Mouse (Mus musculus): ENCODE measurements around the gene Timm10. TPM values are rescaled to one million over a fixed set of nuclear protein-coding genes. Genes with fewer than 3 reads are reported as not detected.
A peak's percentile ranks its signal among the peaks of the same experiment; 100 is the strongest.

The Timm10 gene
- polyA plus RNA-seq, 1 experiment from 2014 or later: 69.5 TPM

DNA sequence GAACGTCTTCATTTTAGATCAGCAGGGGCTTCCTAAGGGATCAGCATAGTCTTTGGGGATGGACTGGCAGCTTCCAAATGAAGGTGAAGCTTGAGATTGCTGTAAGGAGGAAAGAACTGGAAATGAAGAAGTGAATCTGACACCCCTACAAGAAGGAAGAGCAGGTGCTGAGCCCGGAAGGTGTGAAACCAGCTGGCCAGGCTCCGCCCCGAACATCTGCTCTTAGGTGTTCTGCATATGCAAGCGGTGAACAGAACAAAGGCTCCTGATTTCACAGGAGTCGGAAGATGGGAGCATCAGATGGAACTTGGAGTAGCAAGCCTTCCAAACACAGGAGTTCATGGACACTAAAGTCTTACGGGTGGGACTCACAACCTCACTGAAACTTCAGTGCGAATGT, 10.3 kb downstream of the Timm10 start:
- H3K4me2 ChIP-seq (ENCODE audit: low read length): no peak overlapping the region
- no peak overlapping the region for H3K27ac ChIP-seq (ENCODE audit: low read length)
- H3K9me3 ChIP-seq (ENCODE audit: control insufficient read depth, low read length): no peaks in the 10 kb centered on the region
- H3K9ac ChIP-seq (replicated peaks; ENCODE audit: low read depth, low read length): no peak overlapping the region
- no peak overlapping the region for H3K4me3 ChIP-seq (replicated peaks; ENCODE audit: low read length)
- peaks cover 24% of the 10 kb centered on the region for H3K27me3 ChIP-seq (replicated peaks; ENCODE audit: control insufficient read depth, insufficient read depth, low read length)
- H3K4me1 ChIP-seq (replicated peaks; ENCODE audit: control insufficient read depth, insufficient read depth, low read length): peaks cover 17% of the 10 kb centered on the region
- 65% methylated on average over 8 of the region's 8 CpGs for WGBS
- no peak for ATAC-seq
- H3K36me3 ChIP-seq (ENCODE audit: control insufficient read depth, insufficient read depth): no peaks in the 10 kb centered on the region

DNA sequence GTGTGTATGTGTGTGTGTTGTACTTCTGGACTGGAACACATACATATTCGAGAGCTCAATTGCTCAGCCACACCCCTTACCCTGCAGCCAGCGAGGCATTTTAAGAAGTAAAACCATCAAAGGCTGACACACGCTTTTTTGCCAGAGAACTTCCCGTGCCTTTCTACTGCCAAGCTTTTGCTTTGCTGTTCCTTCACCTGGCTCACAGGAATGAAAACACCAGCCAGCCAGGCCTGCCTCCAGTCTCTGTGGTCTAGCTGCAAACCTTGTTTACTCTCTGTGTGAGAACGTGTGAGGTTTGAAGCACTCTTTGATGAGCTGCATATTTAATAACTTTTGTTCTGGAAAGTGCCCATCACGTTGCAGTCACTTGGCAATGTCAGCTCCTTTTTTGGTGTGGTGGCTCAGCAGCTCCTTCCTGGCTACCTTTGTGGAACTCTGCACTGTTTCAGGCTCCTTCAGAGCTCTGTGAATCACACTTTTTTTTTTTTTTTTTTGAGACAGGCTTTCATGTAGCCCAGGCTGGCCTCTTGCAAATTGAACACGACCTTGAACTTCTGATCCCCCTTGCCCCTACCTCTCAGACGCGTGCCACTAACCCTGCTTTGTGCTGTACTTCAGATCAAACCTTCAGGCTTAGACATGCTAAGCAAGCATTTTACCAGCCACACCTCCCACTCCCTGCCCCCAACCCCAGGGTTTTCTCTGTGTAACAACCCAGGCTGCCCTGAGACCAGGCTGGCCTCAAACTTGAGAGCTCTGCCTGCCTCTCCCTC, 11.2 kb downstream of the Timm10 start:
- 23% methylated on average over 9 of the region's 9 CpGs for WGBS
- ATAC-seq: no peak
- peaks cover 16% of the 10 kb centered on the region for H3K4me1 ChIP-seq (replicated peaks; ENCODE audit: control insufficient read depth, insufficient read depth, low read length)
- H3K9ac ChIP-seq (replicated peaks; ENCODE audit: low read depth, low read length): no peak overlapping the region
- no peak overlapping the region for H3K4me2 ChIP-seq (ENCODE audit: low read length)
- H3K27ac ChIP-seq (ENCODE audit: low read length): no peak overlapping the region
- no peaks in the 10 kb centered on the region for H3K36me3 ChIP-seq (ENCODE audit: control insufficient read depth, insufficient read depth)
- peaks cover 24% of the 10 kb centered on the region for H3K27me3 ChIP-seq (replicated peaks; ENCODE audit: control insufficient read depth, insufficient read depth, low read length)
- H3K4me3 ChIP-seq (replicated peaks; ENCODE audit: low read length): no peak overlapping the region
- no peaks in the 10 kb centered on the region for H3K9me3 ChIP-seq (ENCODE audit: control insufficient read depth, low read length)

DNA sequence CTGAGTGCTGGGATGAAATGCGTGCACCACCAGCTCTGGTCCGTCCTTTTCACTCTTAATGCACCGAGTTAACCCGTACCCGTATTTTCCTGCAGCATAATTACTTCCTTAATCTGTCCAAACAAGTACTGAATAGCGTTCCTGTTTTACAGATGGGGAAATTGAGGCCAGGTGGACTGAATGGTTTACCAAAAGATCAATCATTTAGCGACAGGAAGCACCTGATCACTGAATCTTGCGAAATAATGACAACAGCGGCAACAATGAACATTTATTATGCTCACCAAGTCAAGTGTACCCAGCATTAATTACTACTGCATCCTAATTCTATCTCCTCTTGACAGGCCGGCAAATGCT, 11.8 kb downstream of the Timm10 start, which contains the start of gene Slc43a1:
TSS of gene Slc43a1 (plus strand) at position 258 of the 357 bp plus-strand sequence.
- 9% methylated on average over 10 of the region's 10 CpGs for WGBS

DNA sequence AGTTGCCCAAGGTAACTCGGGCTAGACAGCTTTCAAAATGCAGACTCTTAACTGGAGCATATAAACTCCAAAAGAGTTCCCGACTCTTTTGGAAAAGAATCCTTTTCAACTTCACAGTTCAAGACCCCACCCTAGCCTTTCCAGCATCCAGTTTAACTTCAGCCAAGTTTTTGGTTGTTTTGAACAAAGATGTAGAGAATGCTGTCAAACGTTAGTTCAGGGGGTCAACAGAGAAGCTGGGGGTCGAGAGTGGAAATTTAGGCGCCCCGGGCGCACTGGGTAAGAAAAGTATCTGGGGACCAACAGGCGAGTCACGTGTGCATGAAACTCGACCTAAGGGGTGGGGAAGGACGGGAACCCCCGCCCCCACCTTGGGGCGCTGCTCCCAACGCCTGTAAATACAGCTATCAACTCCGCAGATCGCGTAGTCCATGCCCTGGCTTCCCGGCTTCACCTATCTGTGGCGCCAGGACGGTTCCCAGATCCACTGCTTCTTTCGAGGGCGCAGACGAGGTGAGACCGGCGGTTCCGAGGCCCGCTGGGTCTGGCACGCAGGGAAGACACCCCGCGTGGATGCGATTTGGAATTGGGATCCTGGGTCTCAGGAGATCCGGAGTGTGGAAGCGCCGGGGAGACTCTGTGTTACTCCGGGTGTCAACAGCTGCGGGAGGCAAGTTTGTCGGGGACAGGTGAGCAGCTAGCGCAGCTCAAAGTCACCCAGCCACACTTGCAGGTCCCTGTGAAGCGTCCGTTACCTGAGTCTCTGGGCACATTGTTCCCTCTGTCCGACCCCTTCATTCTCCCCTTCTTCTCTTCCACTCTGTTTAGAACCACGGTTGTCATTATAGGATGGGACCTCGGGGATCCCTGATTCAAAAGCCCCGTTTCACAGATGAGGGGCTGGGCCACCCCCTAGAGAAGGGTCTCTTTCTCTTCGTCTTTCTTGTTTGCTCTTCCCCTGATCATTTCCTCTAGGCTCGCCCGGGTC, 12.5 kb downstream of the Timm10 start:
- Histone ChIP-seq H3K27me3 (replicated peaks; ENCODE audit: control insufficient read depth, insufficient read depth, low read length) (peaks cover 24% of the 10 kb centered on the region), H3K9ac (replicated peaks; ENCODE audit: low read depth, low read length) (peak overlapping the region; percentile 46), H3K9me3 (ENCODE audit: control insufficient read depth, low read length) (no peaks in the 10 kb centered on the region), H3K4me2 (ENCODE audit: low read length) (peak overlapping the region; percentile 83), H3K4me3 (replicated peaks; ENCODE audit: low read length) (peak overlapping the region; percentile 49), H3K4me1 (replicated peaks; ENCODE audit: control insufficient read depth, insufficient read depth, low read length) (peaks cover 16% of the 10 kb centered on the region), H3K36me3 (ENCODE audit: control insufficient read depth, insufficient read depth) (no peaks in the 10 kb centered on the region), H3K27ac (ENCODE audit: low read length) (no peak overlapping the region)
- peak; percentile 11 for ATAC-seq
- under 1% methylated on average over 47 of the region's 47 CpGs for WGBS

More for the DNA sequence above, 11.8 kb downstream of the Timm10 start, which contains the start of gene Slc43a1:
- Histone ChIP-seq H3K4me2 (ENCODE audit: low read length) (peak within 1 kb of the TSS; percentile 83), H3K4me3 (replicated peaks; ENCODE audit: low read length) (peak within 1 kb of the TSS; percentile 49), H3K36me3 (ENCODE audit: control insufficient read depth, insufficient read depth) (no peaks in the 10 kb centered on the region), H3K9ac (replicated peaks; ENCODE audit: low read depth, low read length) (peak within 1 kb of the TSS; percentile 46), H3K27me3 (replicated peaks; ENCODE audit: control insufficient read depth, insufficient read depth, low read length) (peaks cover 24% of the 10 kb centered on the region), H3K9me3 (ENCODE audit: control insufficient read depth, low read length) (no peaks in the 10 kb centered on the region), H3K4me1 (replicated peaks; ENCODE audit: control insufficient read depth, insufficient read depth, low read length) (peaks cover 16% of the 10 kb centered on the region), H3K27ac (ENCODE audit: low read length) (no peak within 1 kb of the TSS)
- no peak for ATAC-seq

DNA sequence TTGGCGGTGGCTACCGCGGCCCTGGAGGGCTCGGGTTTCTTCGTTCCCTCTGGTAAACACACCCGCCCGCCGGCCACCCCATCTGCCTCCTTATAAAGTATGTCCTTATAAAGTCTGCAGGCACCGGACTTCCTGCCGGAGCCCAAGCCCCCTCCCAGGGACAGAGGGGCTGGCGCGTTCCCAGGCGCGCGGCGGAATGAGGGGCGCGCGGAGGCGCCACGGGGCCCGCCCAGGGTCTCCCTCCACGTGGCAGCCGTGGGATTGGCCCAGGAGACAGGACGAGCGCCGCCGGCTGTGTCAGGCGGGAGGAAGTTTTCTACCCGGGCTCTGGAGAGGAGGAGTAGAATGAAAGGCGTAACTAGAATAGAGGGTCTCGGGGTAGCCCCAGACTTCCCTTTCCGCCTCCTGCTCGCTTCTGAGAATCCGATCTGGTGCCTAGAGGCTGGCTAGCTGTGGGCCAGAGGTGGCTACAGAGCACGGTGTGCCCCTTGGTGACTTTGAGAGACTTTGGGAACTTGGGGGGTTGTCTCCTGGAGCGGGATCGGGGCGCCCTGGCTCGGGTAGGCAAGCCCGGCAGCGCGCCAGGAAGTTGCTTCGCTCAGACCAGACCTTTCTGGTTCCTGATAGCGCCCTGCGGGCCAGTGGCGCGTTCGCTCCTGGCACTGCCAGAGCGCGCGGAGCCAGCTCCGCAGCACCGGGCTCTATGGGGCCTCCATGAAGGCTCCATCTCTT, 13.4 kb downstream of the Timm10 start:
- H3K4me2 ChIP-seq (ENCODE audit: low read length): peak overlapping the region; percentile 83
- H3K9me3 ChIP-seq (ENCODE audit: control insufficient read depth, low read length): no peaks in the 10 kb centered on the region
- H3K4me3 ChIP-seq (replicated peaks; ENCODE audit: low read length): peak overlapping the region; percentile 49
- peak overlapping the region; percentile 46 for H3K9ac ChIP-seq (replicated peaks; ENCODE audit: low read depth, low read length)
- peak; percentile 91 for ATAC-seq
- peaks cover 24% of the 10 kb centered on the region for H3K27me3 ChIP-seq (replicated peaks; ENCODE audit: control insufficient read depth, insufficient read depth, low read length)
- H3K4me1 ChIP-seq (replicated peaks; ENCODE audit: control insufficient read depth, insufficient read depth, low read length): peaks cover 16% of the 10 kb centered on the region
- 0% methylated on average over 54 of the region's 54 CpGs for WGBS
- H3K27ac ChIP-seq (ENCODE audit: low read length): no peak overlapping the region
- H3K36me3 ChIP-seq (ENCODE audit: control insufficient read depth, insufficient read depth): no peaks in the 10 kb centered on the region

DNA sequence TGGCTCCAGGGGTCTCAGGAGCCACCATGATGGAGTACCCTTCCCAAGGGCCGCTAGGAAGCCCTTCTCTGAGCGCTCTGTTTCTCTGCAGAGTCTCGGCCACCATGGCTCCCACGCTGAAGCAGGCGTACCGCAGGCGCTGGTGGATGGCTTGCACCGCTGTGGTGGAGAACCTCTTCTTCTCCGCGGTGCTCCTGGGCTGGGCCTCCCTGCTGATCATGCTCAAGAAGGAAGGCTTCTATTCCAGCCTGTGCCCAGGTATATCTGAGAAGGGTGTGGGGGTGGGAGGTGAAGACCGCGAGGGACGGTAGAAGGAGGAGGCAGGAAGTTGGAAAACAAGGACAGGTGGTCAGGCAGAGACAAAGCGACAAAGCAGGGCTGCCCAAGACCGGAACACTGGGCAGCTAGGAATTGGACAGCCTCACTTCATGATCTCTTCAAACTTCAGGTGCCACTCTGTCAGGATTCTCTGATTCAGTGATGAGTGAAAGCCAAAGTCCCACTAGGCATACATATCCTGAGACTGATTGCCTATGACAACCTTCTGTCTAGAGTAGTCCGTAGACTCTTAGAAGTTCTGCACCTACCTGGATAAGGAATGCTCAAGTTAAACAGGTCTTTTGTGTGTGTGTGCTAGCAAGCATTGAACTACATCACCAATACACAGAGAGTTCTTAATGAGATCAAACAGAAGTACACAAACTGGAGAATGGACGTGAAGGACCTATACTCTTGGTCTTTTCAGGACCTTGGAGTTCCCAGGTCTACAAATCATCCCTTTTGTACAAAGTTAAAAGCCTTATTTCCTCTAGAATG, 14.2 kb downstream of the Timm10 start:
- ATAC-seq: no peak
- no peaks in the 10 kb centered on the region for H3K9me3 ChIP-seq (ENCODE audit: control insufficient read depth, low read length)
- peaks cover 16% of the 10 kb centered on the region for H3K4me1 ChIP-seq (replicated peaks; ENCODE audit: control insufficient read depth, insufficient read depth, low read length)
- H3K4me3 ChIP-seq (replicated peaks; ENCODE audit: low read length): peak overlapping the region; percentile 49
- H3K36me3 ChIP-seq (ENCODE audit: control insufficient read depth, insufficient read depth): no peaks in the 10 kb centered on the region
- H3K9ac ChIP-seq (replicated peaks; ENCODE audit: low read depth, low read length): peak overlapping the region; percentile 46
- H3K4me2 ChIP-seq (ENCODE audit: low read length): peak overlapping the region; percentile 83
- H3K27ac ChIP-seq (ENCODE audit: low read length): no peak overlapping the region
- WGBS: 6% methylated on average over 17 of the region's 17 CpGs
- H3K27me3 ChIP-seq (replicated peaks; ENCODE audit: control insufficient read depth, insufficient read depth, low read length): peaks cover 24% of the 10 kb centered on the region

DNA sequence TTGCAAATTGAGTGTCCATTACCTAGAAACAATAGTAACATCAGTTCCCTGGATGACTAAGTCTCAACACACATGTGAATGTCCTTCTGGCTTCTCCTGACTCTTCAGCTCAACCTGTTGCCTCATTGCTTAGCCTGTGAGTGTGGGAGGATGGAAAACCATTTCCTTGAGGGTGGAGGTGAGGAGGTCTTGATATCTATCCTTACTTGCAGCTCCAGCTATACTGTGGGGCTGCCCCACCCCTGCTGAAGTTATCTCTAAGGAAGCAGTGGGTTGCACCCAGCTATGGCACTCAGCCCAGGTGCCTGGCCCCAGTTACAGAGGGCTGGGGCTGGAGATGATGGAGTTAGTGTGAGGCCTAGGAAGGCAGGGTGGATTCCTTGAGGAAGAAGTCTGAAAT, 15.1 kb downstream of the Timm10 start:
- no peaks in the 10 kb centered on the region for H3K36me3 ChIP-seq (ENCODE audit: control insufficient read depth, insufficient read depth)
- no peak for ATAC-seq
- no peak overlapping the region for H3K4me2 ChIP-seq (ENCODE audit: low read length)
- peaks cover 24% of the 10 kb centered on the region for H3K27me3 ChIP-seq (replicated peaks; ENCODE audit: control insufficient read depth, insufficient read depth, low read length)
- H3K9me3 ChIP-seq (ENCODE audit: control insufficient read depth, low read length): no peaks in the 10 kb centered on the region
- H3K4me3 ChIP-seq (replicated peaks; ENCODE audit: low read length): no peak overlapping the region
- no peak overlapping the region for H3K9ac ChIP-seq (replicated peaks; ENCODE audit: low read depth, low read length)
- H3K27ac ChIP-seq (ENCODE audit: low read length): no peak overlapping the region
- peaks cover 16% of the 10 kb centered on the region for H3K4me1 ChIP-seq (replicated peaks; ENCODE audit: control insufficient read depth, insufficient read depth, low read length)

DNA sequence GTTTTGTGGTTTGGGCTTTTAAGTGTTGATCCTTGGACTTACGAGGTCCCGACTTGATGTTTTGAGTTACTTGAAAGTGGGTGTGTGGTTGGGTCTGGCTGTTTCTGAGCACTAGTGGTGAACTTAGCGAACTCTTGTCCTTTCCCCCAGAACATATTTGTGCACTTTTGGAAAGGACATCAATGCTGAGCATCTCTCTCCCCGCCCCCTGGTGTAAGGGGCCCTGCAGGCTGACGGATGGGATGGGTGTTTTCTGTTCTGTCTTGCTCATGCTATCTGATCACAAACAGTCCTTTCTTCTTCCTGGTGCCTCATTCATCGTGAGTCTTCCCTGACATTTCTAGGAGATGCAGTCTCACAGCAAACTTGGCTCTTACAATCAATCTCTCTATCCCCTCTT, 16.9 kb downstream of the Timm10 start:
- Histone ChIP-seq H3K27me3 (replicated peaks; ENCODE audit: control insufficient read depth, insufficient read depth, low read length) (peaks cover 13% of the 10 kb centered on the region), H3K27ac (ENCODE audit: low read length) (no peak overlapping the region), H3K4me1 (replicated peaks; ENCODE audit: control insufficient read depth, insufficient read depth, low read length) (peaks cover 16% of the 10 kb centered on the region), H3K36me3 (ENCODE audit: control insufficient read depth, insufficient read depth) (no peaks in the 10 kb centered on the region), H3K4me2 (ENCODE audit: low read length) (no peak overlapping the region), H3K4me3 (replicated peaks; ENCODE audit: low read length) (no peak overlapping the region), H3K9ac (replicated peaks; ENCODE audit: low read depth, low read length) (no peak overlapping the region), H3K9me3 (ENCODE audit: control insufficient read depth, low read length) (no peaks in the 10 kb centered on the region)
- WGBS: 87% methylated on average over 6 of the region's 6 CpGs
- no peak for ATAC-seq

Measured in forebrain, embryonic 16.5 days (tissue).